Mouse (Mus musculus) MEL (cell line): ENCODE data around the gene Abl2. TPM values are rescaled to one million over a fixed set of nuclear protein-coding genes. Genes with fewer than 3 reads are reported as not detected.

Source experiments
- DNase-seq: peaks from one replicate; pipeline ENCODE4 v3.0.0; 2011; ENCODE audit warnings: low read depth, low spot score
- H3K27ac ChIP-seq: 2 replicates; pipeline ENCODE4 v1.5.1; 2012; ENCODE audit warnings: low read depth, mild to moderate bottlenecking, control low read depth, low read length, moderate library complexity; ENCODE audit not compliant: control insufficient read depth
- H3K27me3 ChIP-seq, 2 experiments: fragments of 150-350 bp in 1 of 2; sonication (generic) in 1 of 2; 2 replicates each; pipeline ENCODE4 v1.6.1; 2012; ENCODE audit warnings: low read length in 2 of 2, mild to moderate bottlenecking in 2 of 2, improper control_type of control experiment in 1 of 2, moderate library complexity in 1 of 2; ENCODE audit not compliant: insufficient read depth in 2 of 2, control insufficient read depth in 1 of 2
- H3K36me3 ChIP-seq, 2 experiments: 2 replicates each; pipeline ENCODE4 v1.6.1; 2012 to 2014; ENCODE audit warnings: low read length in 2 of 2, improper control_type of control experiment in 1 of 2, inconsistent platforms in 1 of 2, mild to moderate bottlenecking in 1 of 2; ENCODE audit not compliant: insufficient read depth in 2 of 2, control insufficient read depth in 1 of 2
- H3K4me1 ChIP-seq, 2 experiments: fragments of 150-350 bp in 1 of 2; sonication (generic) in 1 of 2; 2 replicates each; pipeline ENCODE4 v1.6.1; 2012; ENCODE audit warnings: low read length in 2 of 2, improper control_type of control experiment in 1 of 2, mild to moderate bottlenecking in 1 of 2; ENCODE audit not compliant: insufficient read depth in 2 of 2, control insufficient read depth in 1 of 2
- H3K4me3 ChIP-seq, 2 experiments: fragments of 150-350 bp in 1 of 2; sonication (generic) in 1 of 2; 2 replicates each; pipeline ENCODE4 v1.5.1; 2012; ENCODE audit warnings: low read depth in 2 of 2, low read length in 2 of 2, mild to moderate bottlenecking in 2 of 2, moderate library complexity in 2 of 2, control low read depth in 1 of 2, improper control_type of control experiment in 1 of 2; ENCODE audit not compliant: control insufficient read depth in 1 of 2, insufficient read depth in 1 of 2
- H3K79me2 ChIP-seq: 2 replicates; pipeline ENCODE4 v1.6.1; 2012; ENCODE audit warnings: mild to moderate bottlenecking, low read length, moderate library complexity; ENCODE audit not compliant: control insufficient read depth, poor library complexity, insufficient read depth
- H3K9ac ChIP-seq: 2 replicates; pipeline ENCODE4 v1.6.1; 2012; ENCODE audit warnings: low read depth, mild to moderate bottlenecking, control low read depth, low read length, moderate library complexity; ENCODE audit not compliant: control insufficient read depth, poor library complexity, severe bottlenecking
- H3K9me3 ChIP-seq: fragments of 150-350 bp; sonication (generic); replicated peaks from 2 replicates; pipeline ENCODE4 v1.6.1; 2012; ENCODE audit warnings: mild to moderate bottlenecking, low read length, improper control_type of control experiment, moderate library complexity; ENCODE audit not compliant: insufficient read depth
- CHD1 ChIP-seq: IDR thresholded peaks from 2 replicates; pipeline ENCODE4 v1.6.1; 2012; ENCODE audit warnings: low read depth, mild to moderate bottlenecking, inconsistent platforms, low read length, improper control_type of control experiment
- CTCF ChIP-seq, 3 experiments: IDR thresholded peaks in 2 of 3; conservative IDR thresholded peaks in 1 of 3; 2 replicates each; pipeline ENCODE4 v1.5.1; 2011 to 2012; ENCODE audit warnings: low read length in 3 of 3, low read depth in 2 of 3, mild to moderate bottlenecking in 2 of 3, improper control_type of control experiment in 1 of 3, inconsistent platforms in 1 of 3, mixed read lengths in 1 of 3, moderate library complexity in 1 of 3; ENCODE audit not compliant: control insufficient read depth in 1 of 3, insufficient read depth in 1 of 3, poor library complexity in 1 of 3, severe bottlenecking in 1 of 3
- E2F4 ChIP-seq: IDR thresholded peaks from 2 replicates; pipeline ENCODE4 v1.6.1; 2011; ENCODE audit warnings: low read depth, low read length, improper control_type of control experiment, borderline replicate concordance
- ETS1 ChIP-seq: IDR thresholded peaks from 2 replicates; pipeline ENCODE4 v1.6.1; 2012; ENCODE audit warnings: low read depth, mild to moderate bottlenecking, inconsistent platforms, low read length, improper control_type of control experiment, moderate library complexity
- GATA1 ChIP-seq: IDR thresholded peaks from 2 replicates; pipeline ENCODE4 v1.6.1; 2011; ENCODE audit warnings: low read depth, low read length, improper control_type of control experiment
- MAFK ChIP-seq: IDR thresholded peaks from 2 replicates; pipeline ENCODE4 v1.6.1; 2011; ENCODE audit warnings: low read depth, mild to moderate bottlenecking, low read length, improper control_type of control experiment, borderline replicate concordance
- MXI1 ChIP-seq: IDR thresholded peaks from 2 replicates; pipeline ENCODE4 v1.6.1; 2011; ENCODE audit warnings: mild to moderate bottlenecking, low read depth, low read length, improper control_type of control experiment
- NRF1 ChIP-seq: IDR thresholded peaks from 2 replicates; pipeline ENCODE4 v1.6.1; 2014; ENCODE audit warnings: low read depth, mild to moderate bottlenecking, inconsistent platforms, low read length, improper control_type of control experiment, moderate library complexity; ENCODE audit not compliant: poor library complexity, insufficient read depth, severe bottlenecking
- SMC3 ChIP-seq: IDR thresholded peaks from 2 replicates; pipeline ENCODE4 v1.6.1; 2011; ENCODE audit warnings: low read depth, low read length, improper control_type of control experiment
- TCF12 ChIP-seq: IDR thresholded peaks from 2 replicates; pipeline ENCODE4 v1.6.1; 2014; ENCODE audit warnings: low read depth, mild to moderate bottlenecking, inconsistent platforms, low read length, improper control_type of control experiment, moderate library complexity
- USF1 ChIP-seq: IDR thresholded peaks from 2 replicates; pipeline ENCODE4 v1.6.1; 2014; ENCODE audit warnings: low read depth, mild to moderate bottlenecking, inconsistent platforms, low read length, improper control_type of control experiment, moderate library complexity
- USF2 ChIP-seq, 2 experiments: IDR thresholded peaks; 2 replicates each; pipeline ENCODE4 v1.6.1; 2011 to 2012; ENCODE audit warnings: improper control_type of control experiment in 2 of 2, low read length in 2 of 2, borderline replicate concordance in 1 of 2, inconsistent platforms in 1 of 2, low read depth in 1 of 2, mild to moderate bottlenecking in 1 of 2; ENCODE audit not compliant: insufficient read depth in 1 of 2
- ZC3H11A ChIP-seq: IDR thresholded peaks from 2 replicates; pipeline ENCODE4 v1.6.1; 2012; ENCODE audit warnings: low read depth, mild to moderate bottlenecking, inconsistent platforms, low read length, improper control_type of control experiment
- ZMIZ1 ChIP-seq: IDR thresholded peaks from 2 replicates; pipeline ENCODE4 v1.6.1; 2012; ENCODE audit warnings: low read depth, mild to moderate bottlenecking, inconsistent platforms, low read length, improper control_type of control experiment, moderate library complexity
- polyA plus RNA-seq, 2 experiments: library from polyadenylated mRNA; stranded (reverse) in 1 of 2; unstranded in 1 of 2; fragments of >175 nt in 1 of 2; fragments of >200 nt in 1 of 2; gene quantifications; 2 replicates each; pipeline versions ENCODE4 v1.2.1 to v1.2.4; 2012; ENCODE audit warnings: low replicate concordance in 2 of 2, low read depth in 1 of 2; ENCODE audit not compliant: insufficient read length in 2 of 2, insufficient read depth in 1 of 2, missing spikeins in 1 of 2
- total RNA-seq: library from RNA; depleted of rRNA; stranded (reverse); fragments of 300-350 nt; gene quantifications from 2 replicates; pipeline ENCODE4 v1.2.3, GENCODE M21; 2012

The Abl2 gene
- total and polyA plus RNA-seq, 3 experiments: 13.8 to 17.5 TPM; not detected in 1

DNA sequence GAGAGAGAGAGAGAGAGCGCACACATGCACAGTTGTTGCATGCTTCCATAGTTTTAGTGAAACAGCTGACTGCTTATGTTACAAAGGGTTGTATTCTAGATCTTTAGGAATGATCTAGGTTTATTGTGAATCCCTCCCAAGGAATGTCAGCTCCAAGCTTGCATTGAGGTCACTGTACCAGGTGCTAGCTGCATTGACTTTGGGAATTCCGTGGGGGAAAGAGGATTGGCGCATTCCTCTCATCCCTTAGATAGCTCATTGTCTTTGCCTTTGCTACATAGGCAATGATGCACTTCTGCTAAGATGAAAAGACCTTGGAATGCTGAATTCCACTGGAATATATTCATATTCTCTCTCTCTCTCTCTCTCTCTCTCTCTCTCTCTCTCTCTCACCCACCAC, 44.0 kb downstream of the Abl2 start:
- 0 out of 4 replicates have a peak, but pooled peaks cover 0 to 2% of the 10 kb centered on the region in 2 experiments for H3K36me3 ChIP-seq
- H3K79me2 ChIP-seq: peaks cover 6% of the 10 kb centered on the region; the same call in 1 of the 2 replicates
- H3K27me3 ChIP-seq: no peaks in the 10 kb centered on the region
- H3K4me1 ChIP-seq: no peaks in the 10 kb centered on the region; a peak in 1 of 4 replicates
- TF ChIP-seq E2F4 (no peak), NRF1 (no peak), USF1 (no peak), MXI1 (no peak), CHD1 (no peak), SMC3 (no peak), USF2 (IDR thresholded peaks at IDR 0.05; ENCODE audit: borderline replicate concordance in 1 of 2, insufficient read depth in 1 of 2, low read depth in 1 of 2, low read length in 2 of 2) (no peak), MAFK (no peak), ETS1 (no peak), ZC3H11A (no peak)
- DNase-seq: no peak
- no peak overlapping the region for H3K27ac ChIP-seq
- no peak overlapping the region for H3K4me3 ChIP-seq
- no peaks in the 10 kb centered on the region for H3K9me3 ChIP-seq
- no peak overlapping the region for H3K9ac ChIP-seq

DNA sequence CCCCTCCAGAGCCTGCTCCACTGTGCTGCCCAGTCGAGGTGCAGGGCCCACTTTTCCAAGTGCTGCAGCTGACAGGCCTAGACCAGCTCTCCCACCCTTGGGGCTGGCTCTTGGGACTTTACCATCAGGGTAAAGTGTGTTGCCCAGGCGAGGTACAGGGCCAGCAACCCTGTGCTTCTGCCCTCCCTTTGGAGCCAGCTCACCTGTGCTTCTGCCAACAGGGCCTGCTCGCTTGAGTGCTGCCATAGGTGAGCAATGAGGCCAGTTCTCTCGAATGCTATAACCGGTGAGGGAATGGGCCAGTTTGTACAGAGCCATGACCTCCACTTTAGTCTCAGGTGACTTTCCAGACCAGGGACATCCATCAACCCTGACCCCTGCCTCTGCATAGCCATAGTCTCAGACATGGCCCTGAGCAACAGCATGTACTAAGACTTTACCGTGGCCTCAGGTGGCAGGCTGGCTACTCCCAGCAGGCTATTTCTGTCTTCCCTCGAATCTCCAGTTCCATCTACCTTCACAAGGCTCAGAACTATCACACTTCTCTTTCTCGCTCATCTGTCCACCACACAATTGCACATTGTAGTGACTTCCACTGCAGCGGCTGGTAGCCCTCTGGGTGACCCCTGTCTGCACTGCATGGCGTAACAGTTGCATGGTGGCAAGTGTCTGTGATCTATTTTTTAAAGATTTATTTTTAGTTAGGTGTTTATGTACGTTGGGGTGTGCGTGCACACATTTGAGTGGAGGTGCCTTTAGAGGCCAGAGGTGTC, 46.7 kb downstream of the Abl2 start:
- Histone ChIP-seq H3K27ac (no peak overlapping the region), H3K36me3 (peaks cover 0 to 22% of the 10 kb centered on the region in 2 experiments; a peak in 2 of 4 replicates), H3K9me3 (no peaks in the 10 kb centered on the region), H3K79me2 (peaks cover 13% of the 10 kb centered on the region), H3K27me3 (no peaks in the 10 kb centered on the region), H3K9ac (no peak overlapping the region), H3K4me3 (no peak overlapping the region), H3K4me1 (peaks cover 6 to 8% of the 10 kb centered on the region in 2 experiments)
- TF ChIP-seq ZMIZ1 (no peak), GATA1 (no peak), CTCF (IDR thresholded peaks at IDR 0.05 in 2 of 3, conservative IDR thresholded peaks at IDR 0.05 in 1 of 3; ENCODE audit: control insufficient read depth in 1 of 3, insufficient read depth in 1 of 3, low read depth in 2 of 3, low read length in 3 of 3, poor library complexity in 1 of 3, severe bottlenecking in 1 of 3) (no peak), TCF12 (no peak)
- DNase-seq: no peak
